Mouse (Mus musculus): ENCODE data around the gene Ampd1.

DNA sequence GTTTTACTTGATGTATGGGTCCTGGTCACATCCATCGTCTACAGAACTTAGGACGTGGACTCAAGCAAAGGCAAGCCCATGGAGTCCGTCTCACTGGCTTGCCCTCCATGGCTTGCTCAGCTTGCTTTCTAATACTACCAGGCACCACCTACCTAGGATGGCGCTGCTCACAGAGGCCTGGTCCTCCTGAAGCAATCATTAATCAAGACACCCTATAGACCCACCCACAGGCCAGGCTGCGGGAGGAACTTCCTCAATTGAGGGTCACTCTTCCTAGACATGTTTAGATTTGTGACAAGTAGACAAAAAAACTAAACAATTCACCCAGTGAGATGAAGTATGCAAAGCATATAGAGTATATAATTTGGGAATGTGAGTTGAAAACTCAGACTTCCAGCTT lies 38.4 kb downstream of the Ampd1 start:
- TF ChIP-seq CTCF (IDR thresholded peaks at IDR 0.05; ENCODE audit: borderline replicate concordance, insufficient read depth, low read length) (no peak), POLR2A (IDR thresholded peaks at IDR 0.05; ENCODE audit: low read depth, low read length) (no peak)
